Mouse (Mus musculus) MEL (cell line): Measurements from ENCODE around the gene Wasl.

Source experiments
- CTCF ChIP-seq, 3 experiments: IDR thresholded peaks in 2 of 3; conservative IDR thresholded peaks in 1 of 3; 2 replicates each; pipeline ENCODE4 v1.5.1; 2011 to 2012; ENCODE audit warnings: low read length in 3 of 3, low read depth in 2 of 3, mild to moderate bottlenecking in 2 of 3, improper control_type of control experiment in 1 of 3, inconsistent platforms in 1 of 3, mixed read lengths in 1 of 3, moderate library complexity in 1 of 3; ENCODE audit not compliant: control insufficient read depth in 1 of 3, insufficient read depth in 1 of 3, poor library complexity in 1 of 3, severe bottlenecking in 1 of 3
- TAL1 ChIP-seq: IDR thresholded peaks from 2 replicates; pipeline ENCODE4 v1.6.1; 2012; ENCODE audit warnings: mild to moderate bottlenecking, inconsistent platforms, low read length, moderate library complexity, mixed read lengths

DNA sequence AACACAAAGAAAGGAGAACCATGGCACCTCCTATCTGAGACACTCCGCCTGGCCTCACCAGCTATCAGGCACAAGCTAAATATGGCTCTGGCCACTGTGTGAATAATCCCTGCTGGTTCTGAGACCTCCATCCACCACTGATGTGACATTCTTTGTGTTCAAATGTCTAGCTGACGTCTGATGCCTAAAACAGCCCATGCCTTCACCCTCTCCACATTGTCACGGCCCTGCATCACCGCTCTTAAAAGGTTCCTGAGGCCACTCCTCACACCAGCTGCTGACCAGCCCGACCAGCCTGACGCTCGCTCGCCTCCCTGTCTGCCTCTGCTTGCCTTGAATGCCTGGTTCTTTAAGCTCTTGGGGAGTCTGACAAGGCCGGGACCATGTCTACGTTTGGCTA, 67.3 kb downstream of the Wasl start, which contains the start of gene Lmod2:
- no peak for TF ChIP-seq TAL1
- TF ChIP-seq CTCF (IDR thresholded peaks at IDR 0.05 in 2 of 3, conservative IDR thresholded peaks at IDR 0.05 in 1 of 3; ENCODE audit: control insufficient read depth in 1 of 3, insufficient read depth in 1 of 3, low read depth in 2 of 3, low read length in 3 of 3, poor library complexity in 1 of 3, severe bottlenecking in 1 of 3): no peak
